Mouse (Mus musculus) cortical plate, adult 2 months (tissue): ENCODE measurements around the gene Olfr642. TPM values are rescaled to one million over a fixed set of nuclear protein-coding genes. Genes with fewer than 3 reads are reported as not detected.

ENCODE experiments used
- H3K27ac ChIP-seq: fragments of 200-500 bp; 2 replicates; pipeline ENCODE4 v1.5.1; 2012; ENCODE audit warnings: low read length, control low read depth, inconsistent platforms; ENCODE audit not compliant: insufficient read depth
- H3K4me1 ChIP-seq: fragments of 200-500 bp; 2 replicates; pipeline ENCODE4 v1.6.1; 2011; ENCODE audit warnings: low read length; ENCODE audit not compliant: control insufficient read depth, insufficient read depth
- H3K4me3 ChIP-seq: fragments of 200-500 bp; 2 replicates; pipeline ENCODE4 v1.5.1; 2011; ENCODE audit warnings: mild to moderate bottlenecking, low read length, control low read depth; ENCODE audit not compliant: insufficient read depth
- CTCF ChIP-seq: fragments of 200-500 bp; IDR thresholded peaks from 2 replicates; pipeline ENCODE4 v1.5.1; 2011; ENCODE audit warnings: mild to moderate bottlenecking, control low read depth, low read length; ENCODE audit not compliant: insufficient read depth; ENCODE audit errors: extremely low read depth
- POLR2A ChIP-seq: fragments of 200-500 bp; IDR thresholded peaks from 2 replicates; pipeline ENCODE4 v1.6.1; 2011; ENCODE audit warnings: mild to moderate bottlenecking, low read length, control low read depth; ENCODE audit not compliant: insufficient read depth; ENCODE audit errors: extremely low read depth
- polyA plus RNA-seq: library from polyadenylated mRNA; depleted of rRNA; stranded (reverse); fragments of >200 nt; gene quantifications from 2 replicates; pipeline ENCODE4 v1.2.3, GENCODE M21; 2012; rRNA removed

The Olfr642 gene
- polyA plus RNA-seq, 1 experiment = not detected

DNA sequence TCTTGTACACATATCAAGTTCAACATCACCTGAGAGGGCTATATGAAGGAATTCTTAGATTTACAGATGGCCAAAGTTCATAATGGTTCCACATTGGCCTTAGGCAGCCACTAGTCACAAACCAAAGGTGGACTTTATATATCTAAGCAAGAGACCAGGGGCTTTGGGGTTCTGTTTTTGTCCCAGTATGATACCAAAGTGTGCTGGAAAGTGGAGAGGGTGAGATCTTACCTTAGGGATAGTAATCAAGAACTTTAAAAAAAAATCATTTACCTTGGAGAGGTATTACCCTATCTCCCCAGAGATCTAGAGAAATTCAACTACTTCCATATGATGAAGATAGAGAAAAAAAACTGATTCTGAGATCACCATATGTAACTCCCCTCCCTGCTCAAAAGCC, 35.3 kb downstream of the Olfr642 start, which contains the start of gene Olfr639:
Gene Olfr639 (minus strand): TSS at position 101 of the 400 bp plus-strand sequence.
- Histone ChIP-seq H3K4me1 (no peaks in the 10 kb centered on the region), H3K4me3 (no peak within 1 kb of the TSS), H3K27ac (no peak within 1 kb of the TSS)
- TF ChIP-seq CTCF (no peak), POLR2A (no peak)

DNA sequence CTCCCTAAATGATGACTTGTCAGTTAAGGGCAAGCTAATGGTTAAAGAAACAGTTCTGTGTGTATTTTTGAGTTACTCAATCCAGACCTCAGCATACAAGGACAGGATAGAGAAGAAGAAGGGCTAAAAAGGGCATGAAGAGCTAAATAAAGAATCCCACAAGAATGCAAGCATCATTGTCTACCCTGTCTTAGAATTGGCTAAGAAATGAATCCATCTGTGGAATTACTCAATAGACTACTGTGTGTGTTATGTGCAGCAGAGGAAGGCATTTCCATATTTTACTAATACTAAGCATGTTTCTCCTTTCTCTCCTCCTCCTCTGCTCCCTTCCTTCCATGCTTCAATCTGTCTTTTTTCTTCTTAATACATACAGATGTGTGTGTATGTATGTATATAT, 53.3 kb downstream of the Olfr642 start:
- Histone ChIP-seq H3K4me1 (no peaks in the 10 kb centered on the region), H3K27ac (no peak overlapping the region), H3K4me3 (no peak overlapping the region)
- no peak for TF ChIP-seq CTCF
- no peak for TF ChIP-seq POLR2A

DNA sequence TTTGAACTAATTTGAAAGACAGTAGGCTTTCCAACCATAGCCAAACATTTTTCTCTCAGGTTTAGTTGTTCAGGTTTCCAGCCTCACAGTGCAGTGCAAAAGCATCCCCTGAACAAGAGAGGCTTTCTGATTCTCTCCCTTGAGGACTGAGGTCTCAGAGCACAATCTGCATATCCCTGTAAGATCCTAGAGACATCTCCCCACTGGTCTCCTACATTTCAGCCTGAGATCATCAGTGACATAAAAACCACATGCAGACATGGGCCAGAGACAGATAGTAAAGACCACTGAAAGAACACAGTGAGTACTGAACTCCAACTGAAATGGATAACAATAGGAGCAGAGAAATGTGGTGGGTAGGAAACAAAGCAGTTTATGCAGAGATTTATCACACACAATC, 54.0 kb downstream of the Olfr642 start, which contains the start of gene Olfr638:
Gene Olfr638 (plus strand): TSS at position 301 of the 400 bp plus-strand sequence.
- Histone ChIP-seq H3K4me1 (no peaks in the 10 kb centered on the region), H3K4me3 (no peak within 1 kb of the TSS)
- TF ChIP-seq POLR2A = no peak
- no peak for TF ChIP-seq CTCF

More for the DNA sequence above, 54.0 kb downstream of the Olfr642 start, which contains the start of gene Olfr638:
- no peak within 1 kb of the TSS for H3K27ac ChIP-seq

Other genes with a start within 250 kb of the Olfr642 start
- gene Hbb-bt, start 238.7 kb downstream of the Olfr642 start, polyA plus RNA-seq = 56.3 and 87.5 TPM in 2 replicates
- 471 and 650 TPM in 2 replicates for gene Hbb-bs, start 224.6 kb downstream of the Olfr642 start, polyA plus RNA-seq
- gene Hbb-bh2, start 212.1 kb downstream of the Olfr642 start, polyA plus RNA-seq = not detected in 2 replicates
- not detected in 2 replicates for gene Hbb-bh1, start 209.5 kb downstream of the Olfr642 start, polyA plus RNA-seq
- gene Hbb-y, start 199.4 kb downstream of the Olfr642 start, polyA plus RNA-seq = 0.95 and 1.0 TPM in 2 replicates
- gene Olfr66, start 166.4 kb downstream of the Olfr642 start, polyA plus RNA-seq = not detected in 2 replicates
- gene Olfr64, start 158.2 kb downstream of the Olfr642 start, polyA plus RNA-seq = not detected in 2 replicates
- gene Olfr65, start 149.2 kb downstream of the Olfr642 start, polyA plus RNA-seq = not detected in 2 replicates
- gene Olfr631, start 123.8 kb downstream of the Olfr642 start, polyA plus RNA-seq = not detected in 2 replicates
- gene Olfr632, start 118.3 kb downstream of the Olfr642 start, polyA plus RNA-seq = not detected in 2 replicates
- not detected in 2 replicates for gene Olfr633, start 108.2 kb downstream of the Olfr642 start, polyA plus RNA-seq
- not detected in 2 replicates for gene Olfr635, start 81.5 kb downstream of the Olfr642 start, polyA plus RNA-seq
- gene Olfr638, start 53.9 kb downstream of the Olfr642 start, polyA plus RNA-seq = not detected in 2 replicates
- not detected in 2 replicates for gene Olfr639, start 35.4 kb downstream of the Olfr642 start, polyA plus RNA-seq
- not detected in 2 replicates for gene Olfr640, start 27.1 kb downstream of the Olfr642 start, polyA plus RNA-seq
- gene Olfr641, start 17.2 kb downstream of the Olfr642 start, polyA plus RNA-seq = not detected in 2 replicates
- not detected in 2 replicates for gene 4930516K23Rik, start 8.8 kb upstream of the Olfr642 start, polyA plus RNA-seq
- gene Olfr644, start 19.2 kb upstream of the Olfr642 start, polyA plus RNA-seq = not detected in 2 replicates
- not detected in 2 replicates for gene Olfr645, start 32.8 kb upstream of the Olfr642 start, polyA plus RNA-seq
- not detected in 2 replicates for gene Olfr646, start 52.2 kb upstream of the Olfr642 start, polyA plus RNA-seq
- not detected in 2 replicates for gene Ubqln5, start 77.2 kb upstream of the Olfr642 start, polyA plus RNA-seq
- gene Olfr643, start 84.7 kb upstream of the Olfr642 start, polyA plus RNA-seq = not detected in 2 replicates
- gene Ubqln3, start 90.6 kb upstream of the Olfr642 start, polyA plus RNA-seq = not detected in 2 replicates
- not detected in 2 replicates for gene Ubqlnl, start 97.9 kb upstream of the Olfr642 start, polyA plus RNA-seq
- gene Olfm5, start 112.2 kb upstream of the Olfr642 start, polyA plus RNA-seq = 0.04 TPM in 1 of 2 replicates, not detected in the other
- 0.15 and 0.19 TPM in 2 replicates for gene Olfr648, start 130.7 kb upstream of the Olfr642 start, polyA plus RNA-seq
- not detected in 2 replicates for gene Olfr649, start 143.3 kb upstream of the Olfr642 start, polyA plus RNA-seq
- gene Trim6, start 166.1 kb upstream of the Olfr642 start, polyA plus RNA-seq = 0.38 and 0.57 TPM in 2 replicates
- 2.8 and 3.4 TPM in 2 replicates for gene Trim34a, start 191.8 kb upstream of the Olfr642 start, polyA plus RNA-seq
- 0.42 and 0.47 TPM in 2 replicates for gene Trim5, start 235.4 kb upstream of the Olfr642 start, polyA plus RNA-seq